Mouse (Mus musculus): Measurements from ENCODE around the gene 4930539E08Rik. TPM values are rescaled to one million over a fixed set of nuclear protein-coding genes. Genes with fewer than 3 reads are reported as not detected.

Gene 4930539E08Rik
- polyA plus RNA-seq, 1 experiment from 2014 or later, result 0.25 TPM

- no peak for ATAC-seq (ENCODE audit: low read depth)
Measured at GRCm38 (mm10) chr17:28942101-28942500, 27.0 kb upstream of the 4930539E08Rik start.

DNA sequence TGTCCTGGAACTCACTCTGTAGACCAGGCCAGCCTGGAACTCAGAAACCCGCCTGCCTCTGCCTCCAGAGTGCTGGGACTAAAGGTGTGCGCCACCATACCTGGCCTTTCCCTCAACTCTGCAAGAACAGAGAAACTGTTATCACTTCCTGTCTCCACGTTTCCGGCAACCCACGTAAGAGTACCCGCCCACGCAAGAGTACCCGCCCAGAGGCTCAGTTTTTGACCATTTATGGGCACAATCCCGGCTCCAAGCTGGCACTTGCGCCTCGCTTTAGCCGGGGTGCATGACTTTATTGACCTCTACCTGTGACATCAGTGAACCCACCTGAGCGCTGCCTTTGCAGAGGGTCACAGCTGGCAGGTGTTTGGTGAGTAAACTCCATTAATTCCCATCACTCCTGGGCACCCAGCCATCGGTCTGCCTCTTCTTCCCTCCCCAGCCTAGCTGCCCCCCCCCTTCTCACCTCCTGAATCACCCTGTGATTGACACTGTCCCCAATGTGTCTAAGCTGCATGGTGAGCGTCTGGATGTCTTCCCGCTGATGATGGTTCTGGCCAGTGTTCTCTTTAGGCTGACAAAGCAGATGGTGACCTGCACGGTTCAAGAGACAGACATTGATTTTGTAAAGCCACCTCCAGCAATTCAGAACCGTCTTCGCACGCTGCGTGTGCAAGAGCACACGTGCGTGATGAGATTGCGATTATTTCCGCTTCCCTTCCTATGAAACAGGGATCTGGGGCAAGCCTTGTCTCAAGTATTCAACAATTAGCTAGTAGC, 25.8 kb upstream of the 4930539E08Rik start:
- Histone ChIP-seq H3K9ac (no peak overlapping the region), H3K4me1 (replicated peaks) (no peaks in the 10 kb centered on the region), H3K27me3 (no peaks in the 10 kb centered on the region), H3K36me3 (no peaks in the 10 kb centered on the region), H3K4me3 (no peak overlapping the region), H3K9me3 (no peaks in the 10 kb centered on the region), H3K27ac (replicated peaks) (no peak overlapping the region), H3K4me2 (no peak overlapping the region)
- 88% methylated on average over 25 of the region's 25 CpGs for WGBS
- no peak for ATAC-seq (ENCODE audit: low read depth)

More at GRCm38 (mm10) chr17:28942101-28942500, 27.0 kb upstream of the 4930539E08Rik start:
- Histone ChIP-seq H3K9me3 (no peaks in the 10 kb centered on the region), H3K27ac (replicated peaks) (no peak overlapping the region), H3K36me3 (no peaks in the 10 kb centered on the region), H3K9ac (no peak overlapping the region), H3K4me2 (no peak overlapping the region), H3K27me3 (no peaks in the 10 kb centered on the region), H3K4me3 (no peak overlapping the region), H3K4me1 (replicated peaks) (no peaks in the 10 kb centered on the region)
- 72% methylated on average over 10 of the region's 11 CpGs for WGBS

DNA sequence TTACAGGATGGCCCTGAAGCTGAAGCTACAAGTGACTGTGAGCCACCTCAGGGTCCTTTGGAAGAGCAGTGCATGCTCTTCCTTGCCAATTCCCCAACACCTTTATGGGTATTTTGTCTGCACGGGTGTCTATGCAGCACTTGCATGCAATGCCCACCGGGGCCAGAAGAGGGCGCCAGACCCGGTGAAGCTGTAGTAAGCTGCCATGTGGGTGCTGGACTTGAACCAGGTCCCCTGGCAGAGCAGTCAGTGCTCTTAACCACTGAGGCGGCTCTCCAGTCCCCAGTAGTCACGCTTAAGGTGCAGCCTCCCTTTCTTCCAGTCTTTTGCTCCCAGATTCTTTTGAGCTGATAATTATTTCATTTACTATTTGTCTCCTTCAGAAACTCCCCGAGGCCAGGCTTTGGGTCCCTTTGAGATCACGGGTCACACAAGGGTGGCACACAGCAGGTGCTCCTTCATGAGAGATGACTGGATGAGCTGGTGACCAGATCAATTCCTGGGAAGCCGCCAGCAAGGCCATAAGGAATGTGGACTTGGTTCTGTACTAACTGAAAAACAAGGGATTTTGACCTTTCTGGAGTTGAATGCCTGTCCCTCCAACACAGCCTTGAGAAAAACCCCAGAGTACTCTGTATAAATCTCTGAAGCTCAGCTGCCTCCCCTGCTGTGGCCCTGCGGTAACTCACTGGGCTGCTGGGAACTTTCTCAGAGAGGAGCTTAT, 21.7 kb upstream of the 4930539E08Rik start:
- H3K27ac ChIP-seq (replicated peaks), result no peak overlapping the region
- no peak overlapping the region for H3K4me2 ChIP-seq
- no peak overlapping the region for H3K4me3 ChIP-seq
- no peak for ATAC-seq (ENCODE audit: low read depth)
- no peaks in the 10 kb centered on the region for H3K9me3 ChIP-seq
- H3K9ac ChIP-seq, result no peak overlapping the region
- no peaks in the 10 kb centered on the region for H3K27me3 ChIP-seq
- no peaks in the 10 kb centered on the region for H3K36me3 ChIP-seq
- H3K4me1 ChIP-seq (replicated peaks), result no peaks in the 10 kb centered on the region
- 78% methylated on average over 10 of the region's 10 CpGs for WGBS

- 89% methylated on average over 7 of the region's 7 CpGs for WGBS
- Histone ChIP-seq H3K27ac (replicated peaks) (no peak overlapping the region), H3K4me3 (no peak overlapping the region), H3K4me1 (replicated peaks) (no peaks in the 10 kb centered on the region), H3K4me2 (no peak overlapping the region), H3K9ac (no peak overlapping the region), H3K27me3 (no peaks in the 10 kb centered on the region), H3K36me3 (no peaks in the 10 kb centered on the region), H3K9me3 (no peaks in the 10 kb centered on the region)
- ATAC-seq (ENCODE audit: low read depth), result no peak
Measured at GRCm38 (mm10) chr17:28936133-28936532, 21.0 kb upstream of the 4930539E08Rik start.

GRCm38 (mm10) chr17:28934120-28934916, 19.2 kb upstream of the 4930539E08Rik start:
- Histone ChIP-seq H3K4me2 (no peak overlapping the region), H3K4me1 (replicated peaks) (peaks cover 10% of the 10 kb centered on the region), H3K4me3 (no peak overlapping the region), H3K27me3 (no peaks in the 10 kb centered on the region), H3K9me3 (no peaks in the 10 kb centered on the region), H3K9ac (no peak overlapping the region), H3K36me3 (no peaks in the 10 kb centered on the region), H3K27ac (replicated peaks) (no peak overlapping the region)
- ATAC-seq (ENCODE audit: low read depth), result no peak
- 77% methylated on average over 19 of the region's 19 CpGs for whole genome bisulfite sequencing

DNA sequence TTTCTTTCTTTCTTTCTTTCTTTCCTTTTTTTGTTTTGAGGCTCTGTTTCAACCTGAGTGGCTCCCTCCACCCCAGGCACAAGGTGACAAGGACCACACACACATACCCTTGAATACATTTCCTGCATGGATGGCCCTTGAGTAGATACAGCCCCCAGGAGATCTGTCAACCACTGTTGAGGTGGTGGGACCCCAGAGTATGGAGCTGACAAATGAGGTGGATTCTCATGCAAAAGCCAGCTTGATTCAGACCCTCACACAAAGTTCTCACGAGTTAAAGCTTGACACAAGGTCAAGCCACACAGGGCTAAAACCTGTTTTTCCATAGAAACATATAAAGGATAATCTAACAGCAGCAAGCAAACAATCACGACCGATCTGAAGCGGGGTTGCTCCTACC, 17.1 kb upstream of the 4930539E08Rik start:
- Histone ChIP-seq H3K27me3 (no peaks in the 10 kb centered on the region), H3K4me3 (no peak overlapping the region), H3K9me3 (no peaks in the 10 kb centered on the region), H3K36me3 (no peaks in the 10 kb centered on the region), H3K27ac (replicated peaks) (no peak overlapping the region), H3K4me2 (no peak overlapping the region), H3K9ac (no peak overlapping the region), H3K4me1 (replicated peaks) (peaks cover 10% of the 10 kb centered on the region)
- ATAC-seq (ENCODE audit: low read depth), result no peak
- 95% methylated on average over 4 of the region's 4 CpGs for WGBS

DNA sequence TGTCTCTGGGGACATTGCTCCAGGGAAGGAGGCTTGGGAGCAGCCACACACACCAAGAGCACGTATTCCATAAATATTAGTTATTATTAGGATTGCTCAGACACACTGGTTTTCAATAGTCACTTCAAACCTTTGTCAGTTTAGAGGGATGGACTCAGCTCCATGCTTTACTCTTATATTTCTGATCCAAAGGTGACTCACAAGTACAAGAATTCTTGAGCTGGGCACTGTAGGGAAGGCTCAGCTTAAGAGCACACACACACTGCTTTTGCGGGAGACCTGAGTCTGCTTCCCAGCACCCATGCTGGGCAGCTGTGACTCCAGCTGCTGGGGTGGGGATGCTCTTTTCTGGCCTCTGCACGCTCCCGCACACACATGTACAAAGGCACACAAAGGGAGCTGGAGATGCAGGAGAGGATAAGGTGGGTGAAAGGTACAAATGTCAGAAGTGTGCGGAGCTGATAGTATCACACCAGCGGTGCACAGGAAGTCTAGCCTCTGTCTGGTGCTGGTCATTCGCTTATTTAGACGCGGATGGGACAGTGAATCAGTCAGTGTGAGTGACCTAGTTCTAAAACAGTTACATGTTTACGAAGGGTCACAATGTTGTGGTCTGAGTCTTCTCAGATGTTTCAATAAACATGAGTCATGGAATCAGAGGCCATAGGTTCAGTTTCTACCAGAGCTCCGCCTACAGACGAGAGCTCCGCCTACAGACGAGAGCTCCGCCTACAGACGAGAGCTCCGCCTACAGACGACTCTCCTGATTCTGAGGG, 16.5 kb upstream of the 4930539E08Rik start:
- no peak overlapping the region for H3K9ac ChIP-seq
- H3K36me3 ChIP-seq, result no peaks in the 10 kb centered on the region
- no peaks in the 10 kb centered on the region for H3K27me3 ChIP-seq
- no peaks in the 10 kb centered on the region for H3K9me3 ChIP-seq
- H3K4me2 ChIP-seq, result no peak overlapping the region
- H3K4me1 ChIP-seq (replicated peaks), result peaks cover 10% of the 10 kb centered on the region
- ATAC-seq (ENCODE audit: low read depth), result no peak
- H3K27ac ChIP-seq (replicated peaks), result no peak overlapping the region
- 89% methylated on average over 18 of the region's 18 CpGs for WGBS
- H3K4me3 ChIP-seq, result no peak overlapping the region

GRCm38 (mm10) chr17:28930392-28931074, 15.4 kb upstream of the 4930539E08Rik start:
- no peak overlapping the region for H3K4me3 ChIP-seq
- H3K9me3 ChIP-seq, result no peaks in the 10 kb centered on the region
- H3K27me3 ChIP-seq, result no peaks in the 10 kb centered on the region
- H3K4me2 ChIP-seq, result peak overlapping the region; percentile 20
- peak; percentile 72 for ATAC-seq (ENCODE audit: low read depth)
- WGBS, result 24% methylated on average over 14 of the region's 14 CpGs
- H3K27ac ChIP-seq (replicated peaks), result peak overlapping the region; percentile 68
- H3K36me3 ChIP-seq, result no peaks in the 10 kb centered on the region
- no peak overlapping the region for H3K9ac ChIP-seq
- peaks cover 10% of the 10 kb centered on the region for H3K4me1 ChIP-seq (replicated peaks)

DNA sequence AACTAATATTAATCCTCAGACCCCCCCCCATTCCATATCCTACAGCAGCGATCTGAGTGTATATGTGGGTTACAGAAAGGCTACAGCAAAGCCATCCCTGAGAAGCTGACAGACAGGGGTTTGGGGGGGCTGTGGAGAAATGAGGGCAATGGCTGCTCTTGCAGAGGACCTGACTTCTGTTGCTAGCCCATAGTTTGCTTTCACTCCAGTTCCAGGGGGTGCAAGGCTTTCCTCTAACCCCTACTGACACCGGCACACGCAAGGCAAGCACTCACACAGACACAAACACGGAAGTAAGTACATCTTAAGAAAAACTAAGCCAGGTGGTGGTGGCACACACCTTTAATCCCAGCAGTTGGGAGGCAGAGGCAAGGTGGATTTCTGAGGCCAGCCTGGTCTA, 14.2 kb upstream of the 4930539E08Rik start:
- no peak for ATAC-seq (ENCODE audit: low read depth)
- Histone ChIP-seq H3K27me3 (no peaks in the 10 kb centered on the region), H3K4me2 (no peak overlapping the region), H3K36me3 (no peaks in the 10 kb centered on the region), H3K4me1 (replicated peaks) (peaks cover 10% of the 10 kb centered on the region), H3K9me3 (no peaks in the 10 kb centered on the region), H3K4me3 (no peak overlapping the region), H3K27ac (replicated peaks) (no peak overlapping the region), H3K9ac (no peak overlapping the region)
- WGBS, result 88% methylated on average over 4 of the region's 4 CpGs

DNA sequence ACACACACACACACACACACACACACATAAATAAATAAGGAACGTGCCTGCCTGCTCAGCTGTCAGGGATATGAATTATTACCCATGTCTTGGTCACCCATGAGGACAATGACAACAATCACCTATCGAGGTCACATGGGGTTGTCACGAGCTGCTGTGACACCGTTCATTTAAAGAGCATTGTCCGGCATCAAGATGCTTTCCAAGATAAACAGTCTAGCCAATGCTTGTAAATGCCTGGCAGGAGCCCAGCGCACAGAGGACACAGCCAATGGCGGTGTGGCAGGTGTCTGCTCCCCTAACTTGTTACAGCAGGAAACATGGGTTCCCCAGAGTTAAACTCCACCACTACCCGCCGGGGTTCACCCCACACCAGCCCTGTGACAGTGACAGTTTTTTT, 12.9 kb upstream of the 4930539E08Rik start:
- no peak overlapping the region for H3K27ac ChIP-seq (replicated peaks)
- H3K9ac ChIP-seq, result no peak overlapping the region
- no peaks in the 10 kb centered on the region for H3K36me3 ChIP-seq
- no peak overlapping the region for H3K4me2 ChIP-seq
- no peaks in the 10 kb centered on the region for H3K27me3 ChIP-seq
- no peak overlapping the region for H3K4me3 ChIP-seq
- H3K9me3 ChIP-seq, result no peaks in the 10 kb centered on the region
- H3K4me1 ChIP-seq (replicated peaks), result peaks cover 15% of the 10 kb centered on the region
- 79% methylated on average over 9 of the region's 9 CpGs for WGBS
- ATAC-seq (ENCODE audit: low read depth), result no peak
